Mouse (Mus musculus) urinary bladder, postnatal 0 days (tissue): ENCODE measurements around the gene Rimbp3. TPM values are rescaled to one million over a fixed set of nuclear protein-coding genes. Genes with fewer than 3 reads are reported as not detected.

Experiments used
- polyA plus RNA-seq: library from polyadenylated mRNA; unstranded; fragments of >200 nt; fragmentation: Nextera tagmentation; extraction: Ambion mirVana; gene quantifications from 2 replicates; pipeline ENCODE4 v1.2.1, GENCODE M21; 2015

Rimbp3 gene
- 0.23 and 0.33 TPM in 2 replicates for polyA plus RNA-seq

DNA sequence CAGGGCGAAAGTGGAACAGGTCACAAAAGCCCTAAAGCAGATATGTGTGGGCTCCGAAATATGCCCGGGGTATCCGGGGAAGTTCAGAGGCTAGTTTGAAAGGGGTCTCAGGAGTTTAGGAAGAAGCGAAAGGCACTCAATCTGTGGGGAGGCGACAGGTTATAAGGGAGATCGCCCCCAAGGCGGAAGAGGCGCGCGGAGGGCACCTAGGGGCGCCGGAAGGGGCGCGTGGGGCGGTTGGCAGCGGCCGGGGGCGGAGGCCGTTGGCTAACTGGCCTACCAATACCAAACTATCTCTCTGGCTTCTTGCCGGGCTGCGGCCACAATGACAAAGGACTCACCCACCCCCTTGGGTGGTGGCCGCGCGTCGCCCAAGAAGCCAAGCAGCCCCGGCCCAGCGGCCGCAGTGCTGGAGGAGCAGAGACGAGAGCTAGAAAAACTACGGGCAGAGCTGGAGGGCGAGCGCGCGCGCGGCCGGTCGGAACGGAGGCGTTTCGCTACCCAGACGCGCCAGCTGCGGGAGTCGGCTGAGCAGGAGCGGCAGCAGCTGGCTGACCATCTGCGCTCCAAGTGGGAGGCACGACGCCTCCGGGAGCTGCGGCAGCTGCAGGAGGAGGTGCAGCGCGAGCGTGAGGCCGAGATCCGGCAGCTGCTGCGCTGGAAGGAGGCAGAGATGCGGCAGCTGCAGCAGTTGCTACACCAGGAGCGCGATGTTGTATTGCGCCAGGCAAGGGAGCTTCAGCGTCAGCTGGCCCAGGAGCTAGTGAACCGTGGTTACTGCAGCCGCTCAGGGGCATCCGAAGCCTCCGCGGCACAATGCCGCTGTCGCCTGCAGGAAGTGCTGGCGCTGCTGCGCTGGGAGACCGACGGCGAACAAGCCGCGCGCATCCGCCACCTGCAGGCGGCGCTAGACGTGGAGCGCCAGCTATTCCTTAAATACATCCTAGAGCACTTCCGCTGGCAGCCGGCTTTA is at the start of gene Rimbp3:
Rimbp3 (plus strand) TSS at position 215 of the 973 bp plus-strand sequence.

DNA sequence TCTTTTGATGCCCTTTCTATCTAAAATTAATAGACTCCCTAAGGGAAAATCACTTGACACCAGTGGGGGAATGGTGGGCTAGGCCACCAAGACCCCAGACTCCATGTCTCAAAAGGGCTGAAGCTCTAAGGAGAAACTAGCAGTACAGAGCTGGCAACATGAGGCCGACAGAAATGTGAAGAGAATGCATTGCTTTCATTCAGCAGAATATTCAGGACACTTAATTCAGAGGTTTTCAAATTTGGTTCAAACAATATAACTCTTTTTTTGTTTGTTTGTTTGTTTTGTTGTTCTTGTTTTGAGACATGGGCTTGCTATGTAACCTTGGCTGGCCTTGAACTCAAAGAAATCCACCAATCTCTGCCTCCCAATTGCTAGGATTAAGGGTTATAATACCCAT is 5.9 kb upstream of the Rimbp3 start, which contains the start of gene Ube2l3:
Ube2l3 (minus strand) TSS at position 101 of the 400 bp plus-strand sequence.

DNA sequence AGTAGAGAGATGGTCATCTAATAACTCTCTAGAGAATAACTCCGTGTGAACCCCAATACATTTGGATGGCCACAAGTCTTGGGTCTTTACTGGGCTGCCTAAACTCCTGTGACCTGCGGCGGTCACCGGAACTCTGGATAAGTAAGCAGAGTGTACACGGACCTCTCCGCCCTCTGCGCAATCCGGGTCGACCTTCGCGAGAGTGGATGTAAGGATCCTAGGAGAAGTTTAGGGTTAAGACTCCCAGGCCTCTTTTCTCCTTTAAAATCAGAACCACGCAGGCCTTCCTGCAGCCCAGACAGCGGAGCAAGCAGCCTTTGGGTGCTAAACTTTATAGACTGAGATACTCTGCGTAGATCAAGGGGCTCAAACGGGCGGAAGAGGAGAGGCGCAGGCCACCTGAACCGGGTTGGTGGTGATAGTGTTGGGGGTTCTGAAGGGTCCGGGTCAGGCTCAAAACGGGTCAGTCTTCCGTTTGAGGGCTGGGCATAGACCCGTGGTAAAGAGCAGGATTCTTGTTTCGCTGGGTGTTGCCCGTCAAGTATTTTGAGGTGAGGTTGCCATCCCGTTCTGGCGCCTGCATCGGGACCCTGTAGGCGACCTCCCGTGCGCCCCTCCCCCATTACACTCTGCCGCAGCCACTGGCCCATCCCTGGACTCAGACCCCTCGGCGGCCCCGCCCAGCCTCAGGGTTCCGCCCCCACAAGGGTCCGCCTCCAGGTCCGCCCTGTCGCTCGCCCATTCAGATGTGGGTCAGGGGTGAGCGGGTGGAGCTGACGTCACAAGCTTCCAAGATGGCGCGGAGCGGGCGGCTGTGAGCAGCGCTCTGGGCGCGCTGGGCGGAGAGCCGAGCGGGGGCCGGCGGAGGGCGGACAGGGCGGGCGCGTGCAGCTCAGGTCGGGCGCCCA is 24.6 kb downstream of the Rimbp3 start, which contains the start of gene Hic2:
Hic2 (plus strand) TSS at position 779 of the 908 bp plus-strand sequence.

Other genes with a start within 250 kb of the Rimbp3 start
- 128 and 140 TPM in 2 replicates for gene Mapk1, start 225.2 kb upstream of the Rimbp3 start, polyA plus RNA-seq
- 3.8 and 4.5 TPM in 2 replicates for gene Ypel1, start 138.9 kb upstream of the Rimbp3 start, polyA plus RNA-seq
- 63.4 and 70.7 TPM in 2 replicates for gene Ppil2, start 97.3 kb upstream of the Rimbp3 start, polyA plus RNA-seq
- 2.3 and 3.2 TPM in 2 replicates for gene 2610318N02Rik, start 83.4 kb upstream of the Rimbp3 start, polyA plus RNA-seq
- 28.0 and 31.3 TPM in 2 replicates for gene Sdf2l1, start 76.2 kb upstream of the Rimbp3 start, polyA plus RNA-seq
- 10.6 and 11.7 TPM in 2 replicates for gene Ydjc, start 64.0 kb upstream of the Rimbp3 start, polyA plus RNA-seq
- 0.47 and 0.94 TPM in 2 replicates for gene Ccdc116, start 61.4 kb upstream of the Rimbp3 start, polyA plus RNA-seq
- gene Ube2l3, start 6.0 kb upstream of the Rimbp3 start, polyA plus RNA-seq, result 272 and 295 TPM in 2 replicates
- 2.8 and 3.2 TPM in 2 replicates for gene Hic2, start 25.0 kb downstream of the Rimbp3 start, polyA plus RNA-seq
- 10.1 and 10.8 TPM in 2 replicates for gene Tmem191c, start 67.5 kb downstream of the Rimbp3 start, polyA plus RNA-seq
- gene Serpind1, start 122.8 kb downstream of the Rimbp3 start, polyA plus RNA-seq, result 0.24 and 0.35 TPM in 2 replicates
- gene Snap29, start 197.4 kb downstream of the Rimbp3 start, polyA plus RNA-seq, result 12.3 and 13.3 TPM in 2 replicates
- 17.7 and 19.5 TPM in 2 replicates for gene Pi4ka, start 197.7 kb downstream of the Rimbp3 start, polyA plus RNA-seq
- gene Crkl, start 243.4 kb downstream of the Rimbp3 start, polyA plus RNA-seq, result 30.0 and 30.1 TPM in 2 replicates